Mouse (Mus musculus) cerebellum, adult 2 months (tissue): ENCODE results near the gene Ggt1. TPM values are rescaled to one million over a fixed set of nuclear protein-coding genes. Genes with fewer than 3 reads are reported as not detected.

Experiments
- DNase-seq, 2 experiments: peaks; one replicate each; pipeline ENCODE4 v3.0.0; 2021
- H3K27ac ChIP-seq: fragments of 200-500 bp; 2 replicates; pipeline ENCODE4 v1.5.1; 2012; ENCODE audit warnings: low read length, control low read depth, inconsistent platforms; ENCODE audit not compliant: insufficient read depth
- H3K27me3 ChIP-seq: fragments of 200-500 bp; 2 replicates; pipeline ENCODE4 v1.6.1; 2012; ENCODE audit warnings: inconsistent platforms, mild to moderate bottlenecking, low read length, moderate library complexity; ENCODE audit not compliant: control insufficient read depth, insufficient read depth
- H3K4me1 ChIP-seq: fragments of 200-500 bp; 2 replicates; pipeline ENCODE4 v1.6.1; 2011; ENCODE audit warnings: low read length; ENCODE audit not compliant: control insufficient read depth, insufficient read depth
- H3K4me3 ChIP-seq: fragments of 200-500 bp; replicated peaks from 2 replicates; pipeline ENCODE3; 2011; ENCODE audit warnings: mild to moderate bottlenecking, low read depth, low read length, control low read depth; ENCODE audit not compliant: insufficient read depth
- CTCF ChIP-seq: fragments of 200-500 bp; IDR thresholded peaks from 2 replicates; pipeline ENCODE4 v1.5.1; 2011; ENCODE audit warnings: low read depth, mild to moderate bottlenecking, control low read depth, low read length, moderate library complexity, borderline replicate concordance; ENCODE audit not compliant: insufficient read depth
- POLR2A ChIP-seq: fragments of 200-500 bp; IDR thresholded peaks from 2 replicates; pipeline ENCODE4 v1.6.1; 2011; ENCODE audit warnings: low read length, control low read depth, borderline replicate concordance; ENCODE audit not compliant: insufficient read depth
- WGBS: fragments of 180-500 bp; shearing (Covaris S2); methylation state at CpG from one replicate; pipeline ENCODE4 v1.1.7; 2018; 5-methylcytosine and 5-hydroxymethylcytosine counted together
- polyA plus RNA-seq: library from polyadenylated mRNA; depleted of rRNA; stranded (reverse); fragments of >200 nt; gene quantifications from 2 replicates; pipeline ENCODE4 v1.2.3, GENCODE M21; 2012

Ggt1 gene
- polyA plus RNA-seq, 1 experiment, result 3.5 TPM

GRCm38 (mm10) chr10:75534216-75534615, 27.2 kb upstream of the Ggt1 start:
- Histone ChIP-seq H3K4me3 (no peak overlapping the region), H3K4me1 (no peaks in the 10 kb centered on the region; the same call in 1 of the 2 replicates), H3K27ac (no peak overlapping the region), H3K27me3 (no peaks in the 10 kb centered on the region)
- TF ChIP-seq POLR2A (no peak), CTCF (no peak)
- 40% methylated on average over 8 of the region's 8 CpGs for WGBS
- no peak for DNase-seq

- DNase-seq, result no peak
- Histone ChIP-seq H3K27me3 (no peaks in the 10 kb centered on the region), H3K4me3 (no peak overlapping the region), H3K4me1 (no peaks in the 10 kb centered on the region; the same call in 1 of the 2 replicates), H3K27ac (no peak overlapping the region)
- TF ChIP-seq CTCF, result no peak
- TF ChIP-seq POLR2A, result no peak
- WGBS, result 18% methylated on average over 8 of the region's 8 CpGs
Observed at GRCm38 (mm10) chr10:75534934-75535333, 26.5 kb upstream of the Ggt1 start.

GRCm38 (mm10) chr10:75535423-75535822, 26.0 kb upstream of the Ggt1 start:
- H3K27ac ChIP-seq, result no peak overlapping the region
- H3K4me3 ChIP-seq, result no peak overlapping the region
- 38% methylated on average over 2 of the region's 2 CpGs for WGBS
- no peak for DNase-seq
- no peaks in the 10 kb centered on the region for H3K27me3 ChIP-seq
- no peaks in the 10 kb centered on the region; the same call in 1 of the 2 replicates for H3K4me1 ChIP-seq
- TF ChIP-seq CTCF (no peak), POLR2A (no peak)

GRCm38 (mm10) chr10:75536123-75536522, 25.3 kb upstream of the Ggt1 start:
- no peak for DNase-seq
- no peaks in the 10 kb centered on the region for H3K27me3 ChIP-seq
- no peak overlapping the region for H3K4me3 ChIP-seq
- no peak overlapping the region for H3K27ac ChIP-seq
- 75% methylated on average over 5 of the region's 5 CpGs for WGBS
- TF ChIP-seq CTCF (no peak), POLR2A (no peak)
- no peaks in the 10 kb centered on the region; the same call in 1 of the 2 replicates for H3K4me1 ChIP-seq

- 61% methylated on average over 7 of the region's 7 CpGs for WGBS
Observed at GRCm38 (mm10) chr10:75547901-75548300, 13.5 kb upstream of the Ggt1 start.

GRCm38 (mm10) chr10:75548486-75548885, 12.9 kb upstream of the Ggt1 start:
- no peak for DNase-seq
- Histone ChIP-seq H3K4me1 (no peaks in the 10 kb centered on the region; the same call in 1 of the 2 replicates), H3K4me3 (no peak overlapping the region), H3K27ac (no peak overlapping the region), H3K27me3 (no peaks in the 10 kb centered on the region)
- TF ChIP-seq CTCF (no peak), POLR2A (no peak)
- 26% methylated on average over 14 of the region's 14 CpGs for WGBS

More at GRCm38 (mm10) chr10:75547901-75548300, 13.5 kb upstream of the Ggt1 start:
- DNase-seq, result no peak
- Histone ChIP-seq H3K27me3 (no peaks in the 10 kb centered on the region), H3K4me3 (no peak overlapping the region), H3K4me1 (no peaks in the 10 kb centered on the region; the same call in 1 of the 2 replicates), H3K27ac (no peak overlapping the region)
- TF ChIP-seq POLR2A (no peak), CTCF (no peak)

- no peak overlapping the region for H3K27ac ChIP-seq
- no peaks in the 10 kb centered on the region for H3K27me3 ChIP-seq
- no peak overlapping the region for H3K4me3 ChIP-seq
- no peak for TF ChIP-seq POLR2A
- no peak for TF ChIP-seq CTCF
- H3K4me1 ChIP-seq, result no peaks in the 10 kb centered on the region; the same call in 1 of the 2 replicates
- 76% methylated on average over 7 of the region's 7 CpGs for WGBS
- no peak for DNase-seq
Observed at GRCm38 (mm10) chr10:75549886-75550285, 11.5 kb upstream of the Ggt1 start.

- no peak for TF ChIP-seq CTCF
- no peak for TF ChIP-seq POLR2A
- 43% methylated on average over 12 of the region's 12 CpGs for WGBS
- Histone ChIP-seq H3K4me3 (no peak overlapping the region), H3K27ac (no peak overlapping the region), H3K27me3 (no peaks in the 10 kb centered on the region), H3K4me1 (no peaks in the 10 kb centered on the region; the same call in 1 of the 2 replicates)
- no peak for DNase-seq
Observed at GRCm38 (mm10) chr10:75551175-75551574, 10.2 kb upstream of the Ggt1 start.
